Mouse (Mus musculus) cortical plate, adult 2 months (tissue): ENCODE data around the gene Olfr314.

ENCODE experiments used
- CTCF ChIP-seq: fragments of 200-500 bp; IDR thresholded peaks from 2 replicates; pipeline ENCODE4 v1.5.1; 2011; ENCODE audit warnings: mild to moderate bottlenecking, control low read depth, low read length; ENCODE audit not compliant: insufficient read depth; ENCODE audit errors: extremely low read depth
- POLR2A ChIP-seq: fragments of 200-500 bp; IDR thresholded peaks from 2 replicates; pipeline ENCODE4 v1.6.1; 2011; ENCODE audit warnings: mild to moderate bottlenecking, low read length, control low read depth; ENCODE audit not compliant: insufficient read depth; ENCODE audit errors: extremely low read depth

DNA sequence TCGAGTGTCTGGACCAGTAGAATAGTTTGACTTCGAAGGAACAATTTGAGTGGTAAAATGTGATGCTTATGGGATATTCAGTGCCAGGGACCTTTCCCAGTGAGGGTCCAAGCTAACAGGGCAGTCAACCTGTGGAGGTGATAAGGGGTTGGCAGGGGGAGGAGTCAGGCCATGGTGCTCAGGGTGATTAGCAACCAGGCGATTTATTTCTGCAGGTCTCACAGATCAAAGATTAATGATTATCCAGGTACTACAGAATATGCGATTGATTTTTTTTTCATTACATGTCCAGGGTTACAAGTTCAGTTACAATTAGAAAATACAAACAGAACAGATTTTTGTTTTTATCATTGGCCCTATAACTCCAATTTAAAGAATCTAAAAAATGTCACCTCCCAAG, 21.1 kb downstream of the Olfr314 start:
- TF ChIP-seq POLR2A (no peak), CTCF (no peak)
